Mouse (Mus musculus) ES-E14 (cell line): ENCODE results near the gene Plxna2.

Source experiments
- CHD2 ChIP-seq: IDR thresholded peaks from 2 replicates; pipeline ENCODE4 v1.6.1; 2014; ENCODE audit warnings: mild to moderate bottlenecking, low read depth, low read length, inconsistent platforms
- MAFK ChIP-seq: IDR thresholded peaks from 2 replicates; pipeline ENCODE4 v1.6.1; 2014; ENCODE audit warnings: mild to moderate bottlenecking, low read depth, low read length, inconsistent platforms; ENCODE audit not compliant: insufficient read depth
- ZC3H11A ChIP-seq: IDR thresholded peaks from 2 replicates; pipeline ENCODE4 v1.6.1; 2012; ENCODE audit warnings: low read depth, mild to moderate bottlenecking, inconsistent platforms, low read length, borderline replicate concordance

DNA sequence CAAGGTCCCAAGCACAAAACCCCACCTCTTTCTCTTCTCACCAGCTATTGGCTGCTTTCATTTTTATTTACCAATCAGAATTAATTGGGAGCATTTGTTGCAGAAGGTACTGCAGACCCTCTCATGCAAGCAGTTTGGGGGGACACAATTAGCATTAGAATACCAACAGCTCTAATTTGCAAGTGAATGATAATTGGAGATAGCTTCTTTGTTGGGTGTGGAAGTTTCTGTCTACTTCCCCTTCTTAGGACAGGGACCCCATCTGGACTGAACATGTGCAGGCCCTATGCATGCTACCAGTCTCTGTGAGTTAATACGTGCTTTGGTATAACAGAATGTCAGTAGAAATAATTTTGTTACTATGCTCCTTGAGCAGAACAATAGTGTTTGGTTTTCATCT, 1.9 kb upstream of the Plxna2 start:
- TF ChIP-seq ZC3H11A (no peak), CHD2 (no peak), MAFK (no peak)
